ENCODE assay signal across 25 mouse cellular contexts in the genomic region with DNA sequence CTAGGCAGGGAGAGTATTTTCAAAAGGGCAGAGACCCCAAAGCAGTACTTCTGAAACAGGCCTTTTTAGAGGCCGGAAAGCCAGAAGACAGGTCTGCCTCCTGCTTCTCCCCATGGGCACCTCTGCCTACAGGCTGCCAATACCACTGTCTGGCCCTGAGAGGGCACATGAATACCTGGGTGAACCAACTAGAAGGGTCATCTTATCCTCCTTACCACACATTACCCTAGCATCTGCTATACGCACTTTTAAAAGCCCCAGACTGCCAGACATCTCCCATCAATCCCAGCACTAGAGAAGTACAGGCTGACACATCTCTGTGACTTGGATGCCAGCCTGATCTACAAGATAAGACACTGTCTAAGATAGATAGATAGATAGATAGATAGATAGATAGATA.
"Had no signal": no experiment of that assay in that cellular context is flagged by ENCODE, and none has a peak within 500 bp of the region (broad histone marks: within the 10 kb centered on the region; RNA-seq: fewer than 3 reads in every experiment).

No protein-coding gene starts in this region.

- ATAC-seq: forebrain, postnatal 0 days; intestine, embryonic 16.5 days; liver, embryonic 12.5 days had no signal

- H3K4me2 ChIP-seq: heart, embryonic 11.5 days; heart, embryonic 13.5 days; heart, embryonic 15.5 days; hindbrain, embryonic 13.5 days; hindbrain, embryonic 15.5 days; kidney, embryonic 15.5 days; limb, embryonic 13.5 days; limb, embryonic 15.5 days; liver, embryonic 12.5 days had no signal

- H3K4me1 ChIP-seq: heart, embryonic 15.5 days; limb, embryonic 13.5 days; limb, embryonic 15.5 days; liver, embryonic 12.5 days had no signal

- DNase-seq: forebrain, postnatal 0 days; gastrocnemius, postnatal 14 days; gastrocnemius, postnatal 36 days; heart, adult 18-20 months; heart, postnatal 14 days; heart, postnatal 36 days; kidney, adult 11 months; kidney, adult 2 months; kidney, adult 9 months; kidney, postnatal 14 days; kidney, postnatal 36 days; layer of hippocampus, adult 9-11 months; layer of hippocampus, postnatal 36 days; left cerebral cortex, postnatal 4 days had no signal

- H3K9me3 ChIP-seq: heart, embryonic 13.5 days; heart, embryonic 15.5 days; hindbrain, embryonic 13.5 days; hindbrain, embryonic 15.5 days; kidney, embryonic 15.5 days; limb, embryonic 13.5 days; limb, embryonic 15.5 days; liver, embryonic 12.5 days had no signal

- H3K27me3 ChIP-seq: heart, embryonic 13.5 days; heart, embryonic 15.5 days; hindbrain, embryonic 15.5 days; kidney, embryonic 15.5 days; limb, embryonic 13.5 days; limb, embryonic 15.5 days; liver, embryonic 12.5 days had no signal

- H3K9ac ChIP-seq: forebrain, postnatal 0 days; heart, embryonic 13.5 days; heart, embryonic 15.5 days; hindbrain, embryonic 13.5 days; hindbrain, embryonic 15.5 days; kidney, embryonic 15.5 days; limb, embryonic 13.5 days; limb, embryonic 15.5 days; liver, embryonic 12.5 days had no signal

- H3K36me3 ChIP-seq: heart, embryonic 15.5 days; hindbrain, embryonic 13.5 days; hindbrain, embryonic 15.5 days; kidney, embryonic 15.5 days; limb, embryonic 13.5 days; limb, embryonic 15.5 days; liver, embryonic 12.5 days had no signal

- H3K27ac ChIP-seq: heart, embryonic 13.5 days; heart, embryonic 15.5 days; hindbrain, embryonic 13.5 days; hindbrain, embryonic 15.5 days; kidney, embryonic 15.5 days; kidney, postnatal 0 days; limb, embryonic 13.5 days; limb, embryonic 15.5 days; liver, embryonic 12.5 days had no signal

- H3K4me3 ChIP-seq: heart, embryonic 13.5 days; heart, embryonic 15.5 days; hindbrain, embryonic 13.5 days; hindbrain, embryonic 15.5 days; kidney, embryonic 15.5 days; limb, embryonic 13.5 days; limb, embryonic 15.5 days; liver, embryonic 12.5 days had no signal
